Mouse (Mus musculus): ENCODE results near the gene Apoc2.

Gene Apoc2

GRCm38 (mm10) chr7:19677872-19678271 lies at the start of gene Apoc2:
Gene Apoc2 (minus strand): TSS chr7:19677941.
- DNase-seq (ENCODE audit: low read depth, low spot score), result no peak

GRCm38 (mm10) chr7:19726541-19726940 lies 48.8 kb upstream of the Apoc2 start:
- no peak for DNase-seq (ENCODE audit: low read depth, low spot score)

GRCm38 (mm10) chr7:19724167-19724566 lies 46.4 kb upstream of the Apoc2 start:
- DNase-seq (ENCODE audit: low read depth, low spot score), result no peak

- no peak for DNase-seq (ENCODE audit: low read depth, low spot score)
Measured at GRCm38 (mm10) chr7:19722754-19723195, 45.0 kb upstream of the Apoc2 start.

GRCm38 (mm10) chr7:19719200-19719599 lies 41.5 kb upstream of the Apoc2 start:
- no peak for DNase-seq (ENCODE audit: low read depth, low spot score)

- no peak for DNase-seq (ENCODE audit: low read depth, low spot score)
Measured at GRCm38 (mm10) chr7:19718297-19718952, 40.7 kb upstream of the Apoc2 start.

GRCm38 (mm10) chr7:19717346-19717745 lies 39.6 kb upstream of the Apoc2 start:
- no peak for DNase-seq (ENCODE audit: low read depth, low spot score)

- no peak for DNase-seq (ENCODE audit: low read depth, low spot score)
Measured at GRCm38 (mm10) chr7:19716822-19717221, 39.1 kb upstream of the Apoc2 start.

GRCm38 (mm10) chr7:19716055-19716682 lies 38.4 kb upstream of the Apoc2 start:
- DNase-seq (ENCODE audit: low read depth, low spot score), result no peak

- peak; percentile 100 for DNase-seq (ENCODE audit: low read depth, low spot score)
Measured at GRCm38 (mm10) chr7:19715239-19716054, 37.7 kb upstream of the Apoc2 start, which contains the start of gene Tomm40. Gene Tomm40 (minus strand): TSS chr7:19715438.

- no peak for DNase-seq (ENCODE audit: low read depth, low spot score)
Measured at GRCm38 (mm10) chr7:19714836-19715235, 37.1 kb upstream of the Apoc2 start.

GRCm38 (mm10) chr7:19713598-19713997 lies 35.9 kb upstream of the Apoc2 start:
- DNase-seq (ENCODE audit: low read depth, low spot score), result no peak

- DNase-seq (ENCODE audit: low read depth, low spot score), result peak; percentile 78
Measured at GRCm38 (mm10) chr7:19713196-19713595, 35.5 kb upstream of the Apoc2 start.

- DNase-seq (ENCODE audit: low read depth, low spot score), result peak; percentile 70
Measured at GRCm38 (mm10) chr7:19712414-19712813, 34.7 kb upstream of the Apoc2 start.

GRCm38 (mm10) chr7:19710650-19711049 lies 32.9 kb upstream of the Apoc2 start:
- DNase-seq (ENCODE audit: low read depth, low spot score), result no peak

GRCm38 (mm10) chr7:19705271-19705670 lies 27.5 kb upstream of the Apoc2 start:
- no peak for DNase-seq (ENCODE audit: low read depth, low spot score)

- DNase-seq (ENCODE audit: low read depth, low spot score), result no peak
Measured at GRCm38 (mm10) chr7:19704475-19704874, 26.7 kb upstream of the Apoc2 start.

GRCm38 (mm10) chr7:19702859-19703555 lies 25.3 kb upstream of the Apoc2 start:
- DNase-seq (ENCODE audit: low read depth, low spot score), result no peak

GRCm38 (mm10) chr7:19701069-19701761 lies 23.5 kb upstream of the Apoc2 start:
- DNase-seq (ENCODE audit: low read depth, low spot score), result peak; percentile 82

- peak; percentile 75 for DNase-seq (ENCODE audit: low read depth, low spot score)
Measured at GRCm38 (mm10) chr7:19700299-19701068, 22.7 kb upstream of the Apoc2 start.

GRCm38 (mm10) chr7:19699827-19700148 lies 22.0 kb upstream of the Apoc2 start:
- no peak for DNase-seq (ENCODE audit: low read depth, low spot score)
